Mouse (Mus musculus) midbrain, embryonic 10.5 days (tissue): ENCODE data around the gene Rnase4. TPM values are rescaled to one million over a fixed set of nuclear protein-coding genes. Genes with fewer than 3 reads are reported as not detected.
"Not testable (repeated sequence)": the region's sequence is repeated elsewhere in the genome, so short reads cannot be mapped to it uniquely, and the experiment has no call there.

Experiments
- DNase-seq: peaks from one replicate; pipeline ENCODE4 v3.0.0-alpha.2; 2017; ENCODE audit warnings: low spot score
- H3K27ac ChIP-seq: fragments of 300-500 bp; sonication (generic); replicated peaks from 2 replicates; pipeline ENCODE4 v1.5.1; 2016; ENCODE audit warnings: mild to moderate bottlenecking
- H3K27me3 ChIP-seq: fragments of 300-500 bp; sonication (generic); 2 replicates; pipeline ENCODE4 v1.6.1; 2016; ENCODE audit warnings: low read depth, mild to moderate bottlenecking; ENCODE audit not compliant: poor library complexity, severe bottlenecking
- H3K36me3 ChIP-seq: fragments of 300-500 bp; sonication (generic); 2 replicates; pipeline ENCODE4 v1.6.1; 2016; ENCODE audit warnings: mild to moderate bottlenecking, moderate library complexity
- H3K4me1 ChIP-seq: fragments of 300-500 bp; sonication (generic); 2 replicates; pipeline ENCODE4 v1.6.1; 2016
- H3K4me3 ChIP-seq: fragments of 300-500 bp; sonication (generic); 2 replicates; pipeline ENCODE4 v1.5.1; 2016; ENCODE audit warnings: mild to moderate bottlenecking, moderate library complexity
- H3K9me3 ChIP-seq: fragments of 300-500 bp; sonication (generic); replicated peaks from 2 replicates; pipeline ENCODE4 v1.6.1; 2016; ENCODE audit warnings: mild to moderate bottlenecking
- WGBS: fragments of 180-500 bp; shearing (Covaris S2); methylation state at CpG from one replicate; pipeline ENCODE4 v1.1.7; 2016; 5-methylcytosine and 5-hydroxymethylcytosine counted together
- polyA plus RNA-seq: library from polyadenylated mRNA; unstranded; fragments of >200 nt; fragmentation: Nextera tagmentation; extraction: Ambion mirVana; gene quantifications from 2 replicates; pipeline ENCODE4 v1.2.1, GENCODE M21; 2016

The Rnase4 gene
- polyA plus RNA-seq, 1 experiment from 2014 or later = 8.2 TPM

DNA sequence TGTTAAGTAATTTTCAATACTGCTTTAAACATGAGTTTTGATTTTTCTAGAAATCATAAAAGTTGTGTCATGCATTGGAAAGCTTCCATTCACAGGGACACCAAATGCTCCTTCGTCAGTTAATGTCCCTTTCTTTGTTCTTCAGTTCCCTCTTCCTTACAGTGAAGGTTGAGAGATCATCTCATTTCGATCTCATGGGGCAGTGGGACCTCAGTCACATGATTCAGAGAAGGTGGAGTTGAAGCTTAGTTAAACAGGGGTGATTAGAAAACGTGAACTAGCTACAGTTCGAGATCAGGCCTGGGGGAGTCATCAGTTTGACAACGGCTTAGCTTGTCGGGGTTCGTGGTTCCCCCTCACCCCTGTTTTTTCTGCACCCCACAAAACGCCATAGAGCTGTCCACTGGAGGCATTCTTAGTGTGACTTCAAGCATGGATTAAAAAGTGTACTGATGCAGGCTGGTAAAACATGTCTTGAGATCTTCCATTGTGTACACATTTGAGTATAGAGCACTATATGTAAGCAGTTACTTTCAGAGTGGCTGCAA, 1.3 kb downstream of the Rnase4 start:
- Histone ChIP-seq H3K36me3 (no peaks in the 10 kb centered on the region), H3K9me3 (no peaks in the 10 kb centered on the region), H3K4me1 (peaks cover 7% of the 10 kb centered on the region; the same call in 1 of the 2 replicates), H3K27ac (no peak overlapping the region), H3K27me3 (peaks cover 11% of the 10 kb centered on the region), H3K4me3 (no peak overlapping the region)
- WGBS = 56% methylated on average over 8 of the region's 8 CpGs
- DNase-seq = no peak

DNA sequence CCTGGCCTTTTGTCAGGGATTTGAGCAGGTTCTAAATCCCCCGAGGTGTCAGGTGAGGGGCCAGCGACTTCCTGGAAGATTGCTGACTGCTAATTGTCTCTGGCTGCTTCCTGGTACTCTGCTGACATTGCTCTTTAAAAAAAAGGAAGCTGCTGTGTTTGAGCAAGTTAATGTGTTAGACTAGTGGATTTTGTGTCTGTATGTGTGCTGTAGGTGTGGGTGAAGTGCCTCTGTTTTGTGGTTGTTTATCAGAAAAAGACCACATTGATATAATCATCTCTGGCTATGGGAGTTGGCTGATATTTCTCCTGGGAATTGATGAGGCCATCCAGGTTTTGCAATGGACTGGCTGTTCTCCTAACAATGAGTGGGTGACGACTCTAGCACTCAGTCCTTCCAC, 2.6 kb downstream of the Rnase4 start:
- H3K36me3 ChIP-seq = no peaks in the 10 kb centered on the region
- H3K4me3 ChIP-seq = no peak overlapping the region
- H3K4me1 ChIP-seq = peaks cover 7% of the 10 kb centered on the region; the same call in 1 of the 2 replicates
- no peak overlapping the region for H3K27ac ChIP-seq
- peaks cover 11% of the 10 kb centered on the region for H3K27me3 ChIP-seq
- no peak for DNase-seq
- no peaks in the 10 kb centered on the region for H3K9me3 ChIP-seq
- 36% methylated on average over 3 of the region's 3 CpGs for WGBS

DNA sequence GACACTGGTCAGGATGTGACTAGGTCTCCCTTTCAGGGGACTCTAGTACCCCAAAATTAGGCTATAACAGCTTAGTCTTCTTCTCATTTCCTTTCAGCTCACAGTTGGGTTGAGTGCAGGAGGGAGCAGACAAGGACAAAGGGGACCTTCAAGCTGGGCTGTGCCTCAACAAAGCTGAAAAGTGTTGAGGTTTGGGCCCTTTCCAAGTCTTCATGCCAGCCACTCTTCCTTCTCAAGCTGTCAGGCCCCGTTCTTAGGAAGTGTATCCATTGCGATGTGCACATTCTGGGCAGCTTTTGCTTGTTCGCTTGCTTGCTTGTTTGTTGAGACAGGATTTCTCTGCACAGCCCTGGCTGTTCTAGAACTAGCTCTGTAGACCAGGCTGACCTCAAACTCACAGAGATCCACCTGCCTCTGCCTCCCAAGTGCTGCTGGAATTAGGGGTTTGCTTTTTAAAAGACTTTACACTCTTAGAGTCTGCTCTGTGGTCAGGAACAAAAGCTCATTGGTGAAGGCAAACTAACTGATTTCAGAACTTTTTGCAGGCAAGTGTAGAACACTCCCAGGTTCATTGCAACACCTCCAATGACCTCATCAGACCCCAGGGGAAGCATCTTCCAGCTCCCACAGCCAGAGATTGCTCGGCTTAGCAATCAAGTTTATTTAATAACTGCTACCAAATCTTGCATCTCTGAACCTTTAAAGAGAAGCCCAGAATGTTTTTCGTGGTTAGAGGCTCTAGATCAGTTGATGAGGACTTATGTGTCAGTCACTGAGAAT, 3.4 kb downstream of the Rnase4 start:
- DNase-seq = no peak
- 86% methylated on average over 5 of the region's 5 CpGs for WGBS

GRCm38 (mm10) chr14:51094921-51095320, 4.0 kb downstream of the Rnase4 start:
- Histone ChIP-seq H3K9me3 (no peaks in the 10 kb centered on the region), H3K4me3 (no peak overlapping the region), H3K36me3 (no peaks in the 10 kb centered on the region), H3K27me3 (peaks cover 11% of the 10 kb centered on the region), H3K27ac (no peak overlapping the region), H3K4me1 (peaks cover 7% of the 10 kb centered on the region; the same call in 1 of the 2 replicates)
- 69% methylated on average over 9 of the region's 9 CpGs for WGBS
- DNase-seq = no peak

More for the DNA sequence above, 3.4 kb downstream of the Rnase4 start:
- Histone ChIP-seq H3K27ac (no peak overlapping the region), H3K36me3 (no peaks in the 10 kb centered on the region), H3K9me3 (no peaks in the 10 kb centered on the region), H3K4me1 (peaks cover 7% of the 10 kb centered on the region; the same call in 1 of the 2 replicates), H3K27me3 (peaks cover 11% of the 10 kb centered on the region), H3K4me3 (no peak overlapping the region)

DNA sequence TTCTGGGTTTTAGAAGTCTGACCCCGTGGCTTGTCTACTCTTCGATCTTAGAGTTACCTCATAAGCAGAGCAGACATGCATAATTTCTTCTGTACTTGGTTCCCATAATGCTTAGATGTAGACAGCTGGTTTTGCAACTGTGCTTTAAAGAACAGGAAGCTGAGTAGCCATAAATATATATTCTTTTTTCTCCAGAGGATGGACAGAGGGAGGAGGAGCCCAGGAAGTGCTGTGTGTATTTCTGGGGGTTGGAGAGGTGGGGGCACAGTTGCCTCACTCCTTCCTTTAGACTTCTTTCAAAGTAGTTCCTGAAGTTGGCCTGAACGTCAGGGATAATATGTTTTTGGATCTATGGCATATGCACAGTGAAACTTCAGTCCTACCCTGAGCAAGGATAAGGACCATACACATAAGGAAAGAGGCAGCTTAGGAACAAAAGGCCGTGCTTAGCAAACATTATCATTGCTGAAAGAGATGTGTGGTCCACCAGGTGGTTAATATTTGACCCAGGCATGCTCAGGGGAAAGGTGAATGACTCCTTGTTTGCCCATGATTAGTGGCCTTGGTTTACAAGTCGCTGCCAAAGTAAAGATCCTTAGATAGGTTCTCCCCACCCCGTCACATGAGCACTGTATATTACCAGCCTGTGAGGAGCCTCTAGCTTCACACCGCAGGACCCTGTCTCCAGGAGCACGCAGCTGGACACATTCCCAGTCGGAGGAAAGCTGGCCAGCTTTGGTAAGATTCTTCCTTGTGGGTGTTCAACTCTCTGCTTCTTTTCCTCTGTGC, 5.1 kb downstream of the Rnase4 start:
- Histone ChIP-seq H3K27ac (no peak overlapping the region), H3K36me3 (no peaks in the 10 kb centered on the region), H3K4me3 (no peak overlapping the region), H3K4me1 (peaks cover 5% of the 10 kb centered on the region; the same call in 1 of the 2 replicates), H3K27me3 (peaks cover 11% of the 10 kb centered on the region), H3K9me3 (no peaks in the 10 kb centered on the region)
- WGBS = 82% methylated on average over 9 of the region's 9 CpGs
- DNase-seq = no peak

GRCm38 (mm10) chr14:51098300-51098699, 7.4 kb downstream of the Rnase4 start:
- not testable (repeated sequence) for H3K4me3 ChIP-seq, H3K4me1 ChIP-seq, H3K9me3 ChIP-seq, H3K27me3 ChIP-seq, H3K36me3 ChIP-seq, H3K27ac ChIP-seq
- 44% methylated on average over 1 of the region's 1 CpGs for WGBS
- peak; percentile 31 for DNase-seq

DNA sequence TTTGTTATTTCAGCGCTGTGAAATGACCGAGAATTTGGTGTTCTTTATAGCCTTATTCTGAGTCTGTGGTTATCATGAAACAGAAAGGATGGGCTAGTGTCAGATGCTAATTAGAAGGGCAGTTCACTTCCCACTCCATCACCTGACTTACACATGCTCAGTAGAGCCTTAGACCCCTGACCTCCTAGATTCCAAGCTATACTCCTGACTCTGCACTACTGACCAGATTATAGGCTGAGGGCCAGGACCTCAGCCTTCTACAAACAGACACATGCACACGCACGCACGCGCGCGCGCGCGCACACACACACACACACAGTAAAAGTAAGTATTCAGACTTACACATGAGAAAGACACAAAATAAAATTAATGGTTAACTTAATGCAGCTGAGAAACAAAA, 8.0 kb downstream of the Rnase4 start:
- 94% methylated on average over 11 of the region's 11 CpGs for WGBS
- H3K4me1 ChIP-seq = no peaks in the 10 kb centered on the region
- no peaks in the 10 kb centered on the region for H3K9me3 ChIP-seq
- no peak overlapping the region for H3K27ac ChIP-seq
- H3K27me3 ChIP-seq = no peaks in the 10 kb centered on the region
- H3K36me3 ChIP-seq = no peaks in the 10 kb centered on the region
- H3K4me3 ChIP-seq = no peak overlapping the region
- DNase-seq = no peak

DNA sequence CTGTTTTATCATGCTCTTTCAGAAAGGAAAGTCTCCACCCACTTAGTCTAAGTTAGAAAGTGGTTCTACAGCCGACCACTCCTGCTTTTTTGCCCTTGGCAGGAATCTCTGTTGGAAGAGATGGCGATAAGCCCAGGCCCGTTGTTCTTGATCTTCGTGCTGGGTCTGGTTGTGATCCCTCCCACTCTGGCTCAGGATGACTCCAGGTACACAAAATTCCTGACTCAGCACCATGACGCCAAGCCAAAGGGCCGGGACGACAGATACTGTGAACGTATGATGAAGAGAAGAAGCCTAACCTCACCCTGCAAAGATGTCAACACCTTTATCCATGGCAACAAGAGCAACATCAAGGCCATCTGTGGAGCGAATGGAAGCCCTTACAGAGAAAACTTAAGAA, 10.4 kb downstream of the Rnase4 start:
- no peaks in the 10 kb centered on the region for H3K9me3 ChIP-seq
- 87% methylated on average over 9 of the region's 9 CpGs for WGBS
- no peak overlapping the region for H3K4me3 ChIP-seq
- H3K4me1 ChIP-seq = no peaks in the 10 kb centered on the region
- no peak overlapping the region for H3K27ac ChIP-seq
- no peak for DNase-seq
- no peaks in the 10 kb centered on the region for H3K27me3 ChIP-seq
- H3K36me3 ChIP-seq = no peaks in the 10 kb centered on the region

- peak; percentile 61 for DNase-seq
- no peaks in the 10 kb centered on the region for H3K27me3 ChIP-seq
- H3K27ac ChIP-seq = no peak overlapping the region
- H3K9me3 ChIP-seq = no peaks in the 10 kb centered on the region
- WGBS = 68% methylated on average over 3 of the region's 3 CpGs
- no peaks in the 10 kb centered on the region for H3K4me1 ChIP-seq
- no peaks in the 10 kb centered on the region for H3K36me3 ChIP-seq
- H3K4me3 ChIP-seq = no peak overlapping the region
These were observed 12.3 kb downstream of the Rnase4 start for GRCm38 (mm10) chr14:51103217-51103616.

GRCm38 (mm10) chr14:51104366-51104765, 13.5 kb downstream of the Rnase4 start:
- WGBS = 96% methylated on average over 2 of the region's 2 CpGs
- no peak for DNase-seq
- no peaks in the 10 kb centered on the region for H3K9me3 ChIP-seq

DNA sequence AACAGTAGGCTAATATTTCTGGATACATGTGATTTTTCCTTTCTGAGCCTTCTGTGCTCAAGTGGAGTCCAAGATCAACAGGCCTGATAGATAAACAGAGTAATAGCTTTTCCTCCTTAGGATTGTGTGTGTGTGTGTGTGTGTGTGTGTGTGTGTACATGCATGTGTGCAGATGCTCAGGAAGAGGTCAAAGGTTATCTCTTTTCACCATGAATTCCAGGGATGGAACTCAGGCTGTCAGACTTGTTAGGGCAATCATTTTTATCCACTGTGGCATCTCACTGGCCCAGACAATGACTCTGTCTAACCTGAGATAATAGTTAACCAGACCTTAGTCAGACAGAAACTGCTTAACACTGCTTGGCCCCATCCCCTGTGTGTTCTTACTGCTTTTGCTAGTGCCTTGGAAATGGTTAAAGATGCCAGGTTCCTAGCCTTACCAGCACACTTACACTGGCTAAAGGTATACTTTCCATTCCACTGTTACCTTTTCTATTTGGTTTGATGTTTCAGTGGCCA, 15.6 kb downstream of the Rnase4 start:
- no peaks in the 10 kb centered on the region for H3K9me3 ChIP-seq
- no peak for DNase-seq
- no peaks in the 10 kb centered on the region for H3K27me3 ChIP-seq
- no peak overlapping the region for H3K4me3 ChIP-seq
- H3K36me3 ChIP-seq = no peaks in the 10 kb centered on the region
- no peaks in the 10 kb centered on the region for H3K4me1 ChIP-seq
- H3K27ac ChIP-seq = no peak overlapping the region

More at GRCm38 (mm10) chr14:51104366-51104765, 13.5 kb downstream of the Rnase4 start:
- Histone ChIP-seq H3K27me3 (no peaks in the 10 kb centered on the region), H3K4me1 (no peaks in the 10 kb centered on the region), H3K27ac (no peak overlapping the region), H3K4me3 (no peak overlapping the region), H3K36me3 (no peaks in the 10 kb centered on the region)

GRCm38 (mm10) chr14:51111966-51112365, 21.1 kb downstream of the Rnase4 start:
- no peak for DNase-seq
- Histone ChIP-seq H3K4me3 (no peak overlapping the region), H3K36me3 (no peaks in the 10 kb centered on the region), H3K4me1 (peaks cover 7% of the 10 kb centered on the region; the same call in 1 of the 2 replicates), H3K27me3 (no peaks in the 10 kb centered on the region), H3K9me3 (no peaks in the 10 kb centered on the region), H3K27ac (no peak overlapping the region)
- 82% methylated on average over 3 of the region's 3 CpGs for WGBS
